Mouse (Mus musculus): ENCODE results near the gene Mon1b. TPM values are rescaled to one million over a fixed set of nuclear protein-coding genes. Genes with fewer than 3 reads are reported as not detected.
A peak's percentile ranks its signal among the peaks of the same experiment; 100 is the strongest.

Mon1b gene
- total RNA-seq, 1 experiment from 2014 or later = 18.1 TPM

GRCm38 (mm10) chr8:113672599-113673255 is 37.3 kb downstream of the Mon1b start:
- ATAC-seq (replicated peaks; ENCODE audit: low read depth, poor library complexity, severe bottlenecking) = no peak

- no peak for ATAC-seq (replicated peaks; ENCODE audit: low read depth, poor library complexity, severe bottlenecking)
Observed at GRCm38 (mm10) chr8:113673300-113673699, 37.9 kb downstream of the Mon1b start.

DNA sequence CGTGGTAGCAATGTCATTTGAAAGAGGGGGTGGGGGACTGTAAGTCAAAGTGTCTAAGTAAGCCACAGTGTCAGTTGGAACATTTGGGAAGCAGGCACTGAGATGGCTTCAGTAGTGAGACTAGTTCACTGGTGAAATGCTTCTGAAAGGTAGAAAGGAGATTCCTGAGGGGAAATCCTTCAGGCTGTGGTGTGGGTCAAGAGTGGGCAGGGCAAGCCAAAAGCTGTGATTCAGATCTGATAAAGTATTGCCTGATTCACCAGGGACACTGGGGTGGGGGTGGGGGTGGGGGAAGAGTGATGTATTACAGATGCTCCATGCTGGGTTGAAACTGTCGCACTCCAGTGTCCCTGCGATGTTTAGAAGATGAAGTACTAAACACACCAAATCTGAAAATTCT is 39.2 kb downstream of the Mon1b start:
- ATAC-seq (replicated peaks; ENCODE audit: low read depth, poor library complexity, severe bottlenecking) = no peak

- ATAC-seq (replicated peaks; ENCODE audit: low read depth, poor library complexity, severe bottlenecking) = no peak
Observed at GRCm38 (mm10) chr8:113675281-113675680, 39.9 kb downstream of the Mon1b start.

DNA sequence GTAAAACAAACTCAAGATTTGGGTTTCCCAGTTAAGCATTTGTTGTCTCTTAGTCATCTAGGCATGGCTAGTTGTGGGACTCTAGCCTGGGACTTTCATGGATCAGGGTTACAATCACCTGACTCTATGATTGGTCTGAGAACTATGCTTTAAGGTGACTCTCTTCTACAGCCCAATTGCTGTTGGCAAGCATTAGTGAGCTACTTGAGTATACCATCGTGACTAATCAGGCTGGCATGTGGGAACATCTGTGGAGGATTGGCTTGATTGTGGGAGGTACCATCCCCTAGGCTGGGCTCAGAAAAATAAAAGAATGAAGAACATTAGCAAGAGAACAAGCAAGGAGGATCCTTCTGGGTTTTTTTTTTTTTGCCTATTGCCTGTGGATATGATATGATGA is 41.4 kb downstream of the Mon1b start:
- no peak for ATAC-seq (replicated peaks; ENCODE audit: low read depth, poor library complexity, severe bottlenecking)

DNA sequence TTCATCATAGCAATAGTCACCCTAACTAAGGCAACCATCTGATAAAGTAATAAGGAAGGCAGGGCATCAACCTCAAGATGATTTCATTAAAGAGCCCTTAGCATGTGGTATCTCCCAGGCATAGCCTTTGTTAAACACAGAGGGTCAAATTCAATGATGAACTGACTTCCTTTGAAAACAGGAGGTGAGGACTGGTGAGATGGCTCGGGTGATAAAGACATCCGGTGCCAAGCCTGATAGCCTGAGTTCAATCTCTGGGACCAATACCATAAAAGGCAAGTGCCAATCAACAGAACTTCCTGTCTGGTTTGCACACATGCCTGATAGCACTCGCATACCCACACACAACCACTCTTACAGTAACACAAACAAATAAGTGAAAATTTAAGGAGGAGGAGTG is 44.0 kb downstream of the Mon1b start:
- ATAC-seq (replicated peaks; ENCODE audit: low read depth, poor library complexity, severe bottlenecking) = peak; percentile 78

GRCm38 (mm10) chr8:113687889-113688542 is 52.6 kb downstream of the Mon1b start:
- ATAC-seq (replicated peaks; ENCODE audit: low read depth, poor library complexity, severe bottlenecking) = peak; percentile 76

DNA sequence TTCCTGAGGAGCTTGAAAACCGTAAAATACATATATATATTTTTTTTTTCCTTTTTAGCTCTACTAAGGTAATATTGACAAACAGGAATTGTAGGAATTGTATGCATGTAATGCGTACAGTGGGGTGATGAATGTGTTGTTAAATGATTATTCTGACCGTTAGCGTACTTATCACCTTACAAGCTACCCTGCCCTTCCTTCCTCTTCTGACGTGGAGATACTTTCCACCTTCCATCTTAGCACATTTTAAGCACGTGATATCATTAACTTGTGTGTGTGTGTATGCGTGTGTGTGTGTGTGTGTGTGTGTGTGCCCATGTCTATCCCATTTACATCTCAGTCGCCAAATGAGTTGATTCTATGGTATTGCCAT is 53.1 kb downstream of the Mon1b start:
- peak; percentile 63 for ATAC-seq (replicated peaks; ENCODE audit: low read depth, poor library complexity, severe bottlenecking)

- ATAC-seq (replicated peaks; ENCODE audit: low read depth, poor library complexity, severe bottlenecking) = no peak
Observed at GRCm38 (mm10) chr8:113691622-113692343, 56.4 kb downstream of the Mon1b start.

Other genes starting within 250 kb of the Mon1b start
- gene Syce1l, start 7.6 kb downstream of the Mon1b start, total RNA-seq (2017) = not detected in 2 replicates
- gene Adamts18, start 213.2 kb downstream of the Mon1b start, total RNA-seq (2017) = not detected in 2 replicates

All from common myeloid progenitor, adult 5-6 weeks (primary cell).